Mouse (Mus musculus): ENCODE data around the gene Ripply3.

The Ripply3 gene

GRCm38 (mm10) chr16:94356046-94356445 is 27.8 kb downstream of the Ripply3 start:
- DNase-seq (ENCODE audit: extremely low read depth, low read depth, low spot score), result no peak

- no peak for DNase-seq (ENCODE audit: extremely low read depth, low read depth, low spot score)
Observed at GRCm38 (mm10) chr16:94356776-94357494, 28.7 kb downstream of the Ripply3 start.

- DNase-seq (ENCODE audit: extremely low read depth, low read depth, low spot score), result no peak
Observed at GRCm38 (mm10) chr16:94358091-94358490, 29.9 kb downstream of the Ripply3 start.

- DNase-seq (ENCODE audit: extremely low read depth, low read depth, low spot score), result no peak
Observed at GRCm38 (mm10) chr16:94360578-94361350, 32.5 kb downstream of the Ripply3 start.

- DNase-seq (ENCODE audit: extremely low read depth, low read depth, low spot score), result no peak
Observed at GRCm38 (mm10) chr16:94362174-94362873, 34.1 kb downstream of the Ripply3 start.

- DNase-seq (ENCODE audit: extremely low read depth, low read depth, low spot score), result no peak
Observed at GRCm38 (mm10) chr16:94363814-94364213, 35.6 kb downstream of the Ripply3 start.

GRCm38 (mm10) chr16:94365435-94365834 is 37.2 kb downstream of the Ripply3 start:
- DNase-seq (ENCODE audit: extremely low read depth, low read depth, low spot score), result no peak

- no peak for DNase-seq (ENCODE audit: extremely low read depth, low read depth, low spot score)
Observed at GRCm38 (mm10) chr16:94369596-94370172, 41.5 kb downstream of the Ripply3 start.

- DNase-seq (ENCODE audit: extremely low read depth, low read depth, low spot score), result no peak
Observed at GRCm38 (mm10) chr16:94370173-94370914, 42.1 kb downstream of the Ripply3 start, which contains the start of gene Ttc3. Ttc3 (plus strand) TSS chr16:94370618.

- DNase-seq (ENCODE audit: extremely low read depth, low read depth, low spot score), result no peak
Observed at GRCm38 (mm10) chr16:94370915-94371300, 42.7 kb downstream of the Ripply3 start.

GRCm38 (mm10) chr16:94371301-94371931 is 43.2 kb downstream of the Ripply3 start, which contains the start of gene Pigp:
Pigp (minus strand) TSS chr16:94371842.
- DNase-seq (ENCODE audit: extremely low read depth, low read depth, low spot score), result no peak

GRCm38 (mm10) chr16:94379386-94379785 is 51.2 kb downstream of the Ripply3 start:
- DNase-seq (ENCODE audit: extremely low read depth, low read depth, low spot score), result no peak

- no peak for DNase-seq (ENCODE audit: extremely low read depth, low read depth, low spot score)
Observed at GRCm38 (mm10) chr16:94383277-94383676, 55.1 kb downstream of the Ripply3 start.

Measured in fat pad, adult 2 months (tissue).